Mouse (Mus musculus): ENCODE measurements around the gene Jmjd6. TPM values are rescaled to one million over a fixed set of nuclear protein-coding genes. Genes with fewer than 3 reads are reported as not detected.

The Jmjd6 gene
- polyA plus RNA-seq, 1 experiment from 2014 or later, result 73.4 TPM

DNA sequence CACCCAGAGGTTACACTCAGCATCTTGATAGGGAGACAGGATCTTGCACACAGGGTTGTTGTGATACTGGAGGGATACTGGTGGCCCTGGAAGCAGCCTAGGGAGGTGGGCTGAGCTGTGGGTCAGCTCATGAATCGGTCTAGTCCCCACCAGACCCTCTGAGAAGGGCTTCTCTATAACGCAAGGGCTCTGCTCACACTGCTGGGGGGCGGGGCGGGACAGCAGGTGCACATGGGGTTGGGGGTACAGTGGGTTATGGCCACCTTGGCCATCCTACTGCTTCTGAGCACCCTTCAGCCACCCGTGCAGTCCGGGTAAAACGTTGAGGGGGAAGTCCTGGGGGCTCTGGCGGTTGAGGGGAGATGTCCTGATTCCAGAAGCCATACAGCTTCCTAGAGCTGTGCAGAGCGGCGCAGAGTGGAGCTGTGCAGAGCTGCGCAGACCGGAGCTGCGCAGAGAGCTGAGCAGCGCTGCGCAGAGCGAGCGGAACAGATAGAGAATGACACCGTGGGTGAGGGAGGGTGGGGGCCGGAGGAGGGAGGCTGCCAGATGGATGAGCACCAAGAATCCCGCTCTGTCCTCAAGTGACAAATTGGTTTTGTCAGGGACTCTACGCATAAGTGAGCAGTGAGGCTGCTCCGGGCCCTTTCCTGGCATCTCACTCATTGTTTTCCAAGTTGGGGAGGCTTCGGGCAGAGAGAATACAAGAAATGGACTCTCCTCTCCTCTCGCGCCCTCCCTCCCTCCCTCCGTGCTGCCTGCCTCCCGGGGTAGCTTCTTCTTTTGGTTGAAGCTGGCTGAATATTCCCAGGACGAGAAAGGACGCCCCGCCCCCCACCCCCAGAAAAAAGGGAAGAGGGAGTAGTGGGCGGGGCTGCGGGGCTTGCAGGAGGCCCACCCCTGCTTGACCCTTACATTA is 32.0 kb downstream of the Jmjd6 start:
- H3K27me3 ChIP-seq, result peaks cover 15% of the 10 kb centered on the region; the same call in 1 of the 2 replicates
- peak; percentile 69 for ATAC-seq (ENCODE audit: insufficient number of reproducible peaks, insufficient read depth, low FRiP score, low TSS enrichment, low read depth)
- peak overlapping the region; percentile 66 for H3K27ac ChIP-seq
- peak overlapping the region; percentile 68 for H3K4me2 ChIP-seq
- H3K36me3 ChIP-seq, result no peaks in the 10 kb centered on the region
- peaks cover 64% of the 10 kb centered on the region for H3K4me1 ChIP-seq
- H3K4me3 ChIP-seq, result peak overlapping the region; percentile 38
- peak overlapping the region; percentile 61 for H3K9ac ChIP-seq
- H3K9me3 ChIP-seq, result no peaks in the 10 kb centered on the region
- 6% methylated on average over 32 of the region's 32 CpGs for WGBS

DNA sequence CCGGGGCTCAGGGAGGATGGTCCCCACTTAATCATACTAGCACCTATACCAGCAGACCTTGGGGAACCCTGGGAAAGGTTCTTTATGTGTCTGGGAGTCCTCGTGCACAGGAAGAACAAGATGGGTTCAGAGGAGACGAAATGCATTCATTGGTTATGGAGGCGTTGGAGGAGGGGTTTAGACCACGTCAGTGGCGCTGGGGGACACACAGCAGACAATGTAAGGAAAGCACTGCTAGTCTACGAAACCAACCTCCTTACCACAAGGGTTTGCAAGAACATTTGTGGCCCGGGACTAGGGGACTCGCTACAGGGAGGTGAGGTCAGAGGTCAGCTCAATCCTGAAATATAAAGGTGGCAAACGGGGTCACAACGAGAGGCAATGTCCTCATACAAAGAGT is 32.7 kb downstream of the Jmjd6 start:
- Histone ChIP-seq H3K9ac (no peak overlapping the region), H3K36me3 (no peaks in the 10 kb centered on the region), H3K27me3 (peaks cover 15% of the 10 kb centered on the region; the same call in 1 of the 2 replicates), H3K9me3 (no peaks in the 10 kb centered on the region), H3K4me1 (peaks cover 60% of the 10 kb centered on the region), H3K4me3 (no peak overlapping the region), H3K27ac (peak overlapping the region; percentile 66; the same call in 1 of the 2 replicates), H3K4me2 (no peak overlapping the region)
- WGBS, result 66% methylated on average over 11 of the region's 11 CpGs
- ATAC-seq (ENCODE audit: insufficient number of reproducible peaks, insufficient read depth, low FRiP score, low TSS enrichment, low read depth), result no peak

DNA sequence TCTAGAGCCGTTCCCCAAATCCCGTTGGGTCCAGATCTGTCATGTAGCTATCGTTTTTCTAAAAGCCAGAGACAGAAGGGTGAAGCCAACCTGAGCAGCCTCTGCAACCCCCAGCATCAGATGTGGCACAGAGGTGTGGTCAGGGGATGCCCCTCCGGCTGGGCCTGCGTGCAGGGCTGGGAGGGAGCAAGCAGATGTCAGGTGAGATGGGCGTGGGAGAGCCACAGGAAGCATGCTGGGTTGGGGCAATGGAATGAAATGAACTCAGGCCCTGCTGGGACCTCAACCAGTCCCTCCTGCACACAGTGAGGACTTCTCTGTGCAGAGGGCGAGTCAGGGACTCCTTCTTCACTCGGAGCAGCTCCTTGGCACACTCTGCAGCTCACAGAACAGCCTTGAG is 33.7 kb downstream of the Jmjd6 start:
- Histone ChIP-seq H3K27ac (no peak overlapping the region), H3K27me3 (peaks cover 15% of the 10 kb centered on the region; the same call in 1 of the 2 replicates), H3K4me1 (peaks cover 50% of the 10 kb centered on the region), H3K9me3 (no peaks in the 10 kb centered on the region), H3K9ac (no peak overlapping the region), H3K4me3 (no peak overlapping the region), H3K4me2 (no peak overlapping the region), H3K36me3 (no peaks in the 10 kb centered on the region)
- WGBS, result 77% methylated on average over 8 of the region's 8 CpGs
- ATAC-seq (ENCODE audit: insufficient number of reproducible peaks, insufficient read depth, low FRiP score, low TSS enrichment, low read depth), result no peak

DNA sequence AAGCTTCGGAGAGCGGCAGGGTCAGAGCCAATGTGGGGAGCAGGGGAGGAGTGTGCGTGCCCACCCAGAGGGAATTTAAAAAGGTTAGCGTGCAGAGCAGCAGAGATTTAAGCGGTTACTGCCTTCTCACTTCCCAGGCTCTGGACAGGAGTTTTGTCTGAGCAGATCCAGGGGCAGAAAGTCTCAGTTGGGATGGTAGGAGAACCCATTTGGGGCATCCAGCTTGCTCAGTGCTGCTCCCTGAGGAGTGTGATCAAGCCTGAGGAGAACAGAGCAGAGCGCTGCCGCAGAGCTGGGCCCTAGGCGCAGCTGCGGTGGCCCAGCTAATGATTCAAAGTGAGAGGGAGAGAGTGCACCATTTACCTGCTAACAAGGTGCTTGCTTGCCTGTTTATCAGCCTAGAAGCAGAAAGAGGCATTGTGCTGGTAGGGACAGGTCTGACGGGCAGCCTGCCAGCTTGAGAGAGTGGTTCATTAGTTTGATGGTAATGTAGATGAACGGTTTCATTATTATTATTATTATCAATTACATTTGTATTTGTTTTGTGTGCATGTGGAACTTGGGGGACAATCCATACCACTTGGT is 34.3 kb downstream of the Jmjd6 start:
- H3K27me3 ChIP-seq, result peaks cover 15% of the 10 kb centered on the region; the same call in 1 of the 2 replicates
- no peak overlapping the region for H3K4me2 ChIP-seq
- no peak overlapping the region for H3K4me3 ChIP-seq
- peaks cover 43% of the 10 kb centered on the region for H3K4me1 ChIP-seq
- no peaks in the 10 kb centered on the region for H3K9me3 ChIP-seq
- WGBS, result 81% methylated on average over 11 of the region's 11 CpGs
- no peaks in the 10 kb centered on the region for H3K36me3 ChIP-seq
- H3K27ac ChIP-seq, result no peak overlapping the region
- H3K9ac ChIP-seq, result no peak overlapping the region
- ATAC-seq (ENCODE audit: insufficient number of reproducible peaks, insufficient read depth, low FRiP score, low TSS enrichment, low read depth), result no peak

DNA sequence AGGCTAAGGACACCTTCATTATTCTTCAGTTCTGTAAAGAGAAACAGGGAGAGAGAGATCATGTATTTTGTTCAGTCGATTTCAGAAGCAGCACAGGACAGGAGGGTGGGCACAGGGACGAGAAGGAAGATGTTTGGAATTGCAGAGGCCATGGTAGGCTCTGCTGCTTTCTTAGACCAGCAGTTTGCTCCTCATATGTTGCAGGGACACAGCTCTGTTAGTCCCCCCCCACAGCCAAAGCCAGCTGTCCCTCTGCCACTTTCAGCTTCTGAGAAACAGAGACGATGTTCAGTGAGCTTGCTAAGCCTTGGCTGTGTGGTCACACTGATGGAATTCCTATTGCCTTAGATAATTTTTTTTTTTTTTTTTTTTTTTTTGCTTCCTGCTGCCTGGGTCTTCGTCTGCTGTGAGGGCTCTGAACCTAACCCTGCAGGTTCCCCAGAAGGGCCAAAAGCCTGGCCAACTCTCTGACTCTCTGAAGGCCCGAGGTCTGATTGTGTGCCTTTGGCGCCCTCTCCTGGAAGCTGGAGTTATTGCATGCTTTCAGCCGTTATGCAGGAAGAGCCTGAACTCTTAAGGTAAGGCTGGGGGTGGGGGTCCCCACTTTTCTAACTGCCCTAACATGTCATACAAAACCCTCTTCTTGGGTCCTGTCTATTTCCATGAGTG is 35.2 kb downstream of the Jmjd6 start:
- H3K27ac ChIP-seq, result no peak overlapping the region
- ATAC-seq (ENCODE audit: insufficient number of reproducible peaks, insufficient read depth, low FRiP score, low TSS enrichment, low read depth), result no peak
- 23% methylated on average over 7 of the region's 7 CpGs for WGBS

DNA sequence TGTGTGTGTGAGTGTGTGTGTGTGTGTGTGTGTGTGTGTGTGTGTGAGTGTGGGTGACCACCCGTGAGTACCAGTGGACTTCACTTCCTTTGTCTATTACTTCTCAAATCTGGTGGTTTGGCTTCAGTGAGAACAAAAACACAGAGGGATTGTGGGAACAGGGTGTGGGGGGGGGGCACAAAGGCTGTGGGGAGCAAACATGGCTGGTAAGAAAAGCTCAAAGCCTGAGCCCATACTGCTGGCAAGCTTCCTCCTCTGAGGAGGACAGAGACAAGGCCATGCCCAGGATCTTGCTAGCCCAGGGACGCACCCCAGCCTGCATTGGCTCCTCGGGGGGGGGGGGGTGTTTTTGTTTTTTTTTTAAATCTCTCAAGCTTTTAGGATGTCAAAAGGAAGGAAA is 35.7 kb downstream of the Jmjd6 start:
- no peaks in the 10 kb centered on the region for H3K9me3 ChIP-seq
- peaks cover 30% of the 10 kb centered on the region for H3K4me1 ChIP-seq
- H3K4me2 ChIP-seq, result no peak overlapping the region
- no peaks in the 10 kb centered on the region for H3K36me3 ChIP-seq
- H3K27ac ChIP-seq, result no peak overlapping the region
- H3K4me3 ChIP-seq, result no peak overlapping the region
- H3K27me3 ChIP-seq, result peaks cover 15% of the 10 kb centered on the region; the same call in 1 of the 2 replicates
- 65% methylated on average over 3 of the region's 3 CpGs for WGBS
- no peak for ATAC-seq (ENCODE audit: insufficient number of reproducible peaks, insufficient read depth, low FRiP score, low TSS enrichment, low read depth)
- no peak overlapping the region for H3K9ac ChIP-seq

More for the DNA sequence above, 35.2 kb downstream of the Jmjd6 start:
- no peaks in the 10 kb centered on the region for H3K9me3 ChIP-seq
- H3K4me3 ChIP-seq, result no peak overlapping the region
- peaks cover 35% of the 10 kb centered on the region for H3K4me1 ChIP-seq
- peaks cover 15% of the 10 kb centered on the region; the same call in 1 of the 2 replicates for H3K27me3 ChIP-seq
- no peak overlapping the region for H3K4me2 ChIP-seq
- H3K36me3 ChIP-seq, result no peaks in the 10 kb centered on the region
- H3K9ac ChIP-seq, result no peak overlapping the region

DNA sequence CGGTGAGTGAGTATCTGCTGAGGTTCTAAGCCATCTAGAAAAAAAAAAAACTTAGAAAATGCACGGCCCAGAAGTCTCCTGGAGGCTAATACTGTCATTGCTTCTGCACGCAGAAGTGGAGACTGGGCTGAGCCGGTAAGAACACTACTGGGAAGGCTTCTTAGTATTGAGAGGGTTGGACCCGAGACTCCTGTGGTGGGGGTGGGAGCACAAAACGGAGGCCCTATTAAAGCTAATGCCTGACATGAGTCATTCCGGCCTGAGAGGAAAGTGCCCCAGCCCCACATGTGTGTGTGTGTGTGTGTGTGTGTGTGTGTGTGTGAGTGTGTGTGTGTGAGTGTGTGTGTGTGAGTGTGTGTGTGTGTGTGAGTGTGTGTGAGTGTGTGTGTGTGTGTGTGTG is 36.1 kb downstream of the Jmjd6 start:
- H3K9ac ChIP-seq, result no peak overlapping the region
- peaks cover 26% of the 10 kb centered on the region for H3K4me1 ChIP-seq
- no peak overlapping the region for H3K4me3 ChIP-seq
- no peak overlapping the region for H3K27ac ChIP-seq
- H3K4me2 ChIP-seq, result no peak overlapping the region
- no peaks in the 10 kb centered on the region for H3K9me3 ChIP-seq
- peaks cover 15% of the 10 kb centered on the region; the same call in 1 of the 2 replicates for H3K27me3 ChIP-seq
- 55% methylated on average over 7 of the region's 7 CpGs for WGBS
- ATAC-seq (ENCODE audit: insufficient number of reproducible peaks, insufficient read depth, low FRiP score, low TSS enrichment, low read depth), result no peak
- H3K36me3 ChIP-seq, result no peaks in the 10 kb centered on the region

DNA sequence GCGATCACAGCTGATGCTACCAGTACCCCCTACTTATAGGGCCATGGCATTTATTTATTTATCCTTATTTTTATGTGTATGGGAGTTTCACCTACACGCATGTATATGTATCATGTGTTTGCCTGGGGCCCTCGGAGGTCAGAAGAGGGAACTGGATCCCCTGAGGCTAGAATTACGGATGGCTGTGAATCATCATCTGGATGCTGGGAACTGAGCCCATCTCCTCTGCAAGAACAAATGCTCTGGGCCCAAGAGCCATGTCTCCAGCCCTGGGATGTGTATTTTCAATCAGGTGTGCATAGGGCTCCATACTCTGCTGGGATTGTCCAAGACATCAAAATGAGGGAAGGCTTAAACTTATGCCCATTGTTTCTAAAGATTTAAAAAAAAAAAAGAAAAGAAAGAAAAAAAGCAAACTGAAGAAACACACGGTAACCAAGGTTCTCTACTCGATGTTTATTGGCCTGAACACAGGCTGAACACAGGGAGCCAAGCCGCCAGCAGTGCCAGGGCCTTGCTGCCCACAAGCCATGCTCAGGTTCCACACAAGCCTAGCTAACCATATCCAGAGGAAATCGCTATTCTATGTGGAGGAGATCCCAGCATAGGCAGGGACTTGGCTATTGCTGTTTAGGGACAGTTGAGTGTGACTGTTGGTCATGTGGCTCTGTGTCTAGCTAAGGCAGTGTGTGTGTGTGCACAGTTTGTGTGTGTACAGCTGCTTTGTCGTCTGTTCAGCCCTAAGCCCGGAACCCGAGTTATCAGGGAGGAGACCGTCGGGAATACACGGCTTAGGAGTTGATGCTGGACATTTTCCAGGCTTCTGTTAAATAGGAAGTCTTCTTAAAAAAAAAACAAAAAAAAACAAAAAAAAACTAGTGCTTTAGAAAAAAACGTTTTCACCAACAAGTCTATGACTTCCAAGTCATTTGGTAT is 36.8 kb downstream of the Jmjd6 start:
- H3K9ac ChIP-seq, result 0 out of 2 replicates have a peak overlapping the region, but pooled peaks have one; percentile 40

DNA sequence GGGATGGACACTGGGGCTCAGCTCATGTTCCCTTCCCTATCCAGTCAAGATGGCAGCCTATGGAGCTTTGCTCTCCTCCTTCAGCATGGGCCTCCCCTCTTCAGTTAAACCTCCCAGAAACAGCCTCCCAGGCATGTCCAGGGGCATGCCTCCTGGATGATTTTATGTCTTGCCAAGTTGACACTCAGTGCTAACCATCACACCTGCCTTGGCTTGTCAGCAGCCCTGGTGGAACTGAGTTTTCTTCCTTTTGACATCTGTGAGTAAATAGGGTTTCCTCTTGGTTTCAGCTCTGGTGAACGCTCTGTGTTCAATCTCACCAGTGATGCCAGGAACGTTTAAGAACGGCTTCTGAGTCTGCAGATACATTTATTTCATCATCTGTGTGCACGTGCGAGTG is 40.5 kb downstream of the Jmjd6 start:
- Histone ChIP-seq H3K9me3 (no peaks in the 10 kb centered on the region), H3K27me3 (no peaks in the 10 kb centered on the region), H3K4me2 (no peak overlapping the region), H3K36me3 (no peaks in the 10 kb centered on the region), H3K4me3 (no peak overlapping the region), H3K4me1 (peaks cover 11% of the 10 kb centered on the region), H3K27ac (no peak overlapping the region), H3K9ac (no peak overlapping the region)
- no peak for ATAC-seq (ENCODE audit: insufficient number of reproducible peaks, insufficient read depth, low FRiP score, low TSS enrichment, low read depth)
- WGBS, result 78% methylated on average over 5 of the region's 5 CpGs

More for the DNA sequence above, 36.8 kb downstream of the Jmjd6 start:
- peaks cover 15% of the 10 kb centered on the region; the same call in 1 of the 2 replicates for H3K27me3 ChIP-seq
- no peak overlapping the region for H3K4me2 ChIP-seq
- peaks cover 20% of the 10 kb centered on the region for H3K4me1 ChIP-seq
- 0 out of 2 replicates have a peak overlapping the region, but pooled peaks have one; percentile 33 for H3K27ac ChIP-seq
- H3K4me3 ChIP-seq, result no peak overlapping the region
- no peaks in the 10 kb centered on the region for H3K9me3 ChIP-seq
- WGBS, result 74% methylated on average over 15 of the region's 15 CpGs
- H3K36me3 ChIP-seq, result no peaks in the 10 kb centered on the region
- no peak for ATAC-seq (ENCODE audit: insufficient number of reproducible peaks, insufficient read depth, low FRiP score, low TSS enrichment, low read depth)

DNA sequence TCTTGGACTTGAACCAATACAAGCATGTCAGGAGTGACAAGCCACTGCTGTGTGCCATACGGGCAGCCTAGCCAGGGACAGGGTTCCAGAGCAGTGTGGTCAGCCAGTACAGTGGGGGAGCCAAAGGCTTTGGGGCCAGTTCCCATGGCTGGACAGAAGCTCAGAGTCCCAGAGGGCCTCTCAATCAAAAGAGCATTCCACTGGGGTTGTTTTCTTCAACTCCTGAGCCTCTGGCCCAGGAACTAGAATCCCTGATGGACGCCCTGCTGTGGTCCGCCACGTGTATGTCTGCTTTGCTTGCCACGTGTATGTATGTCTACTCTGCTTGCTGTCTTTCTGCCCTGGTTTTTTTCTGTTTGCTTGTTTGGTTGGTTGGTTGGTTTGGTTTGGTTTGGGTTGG is 42.1 kb downstream of the Jmjd6 start:
- no peak overlapping the region for H3K4me2 ChIP-seq
- no peak for ATAC-seq (ENCODE audit: insufficient number of reproducible peaks, insufficient read depth, low FRiP score, low TSS enrichment, low read depth)
- no peak overlapping the region for H3K9ac ChIP-seq
- H3K4me3 ChIP-seq, result no peak overlapping the region
- H3K27ac ChIP-seq, result no peak overlapping the region
- WGBS, result 59% methylated on average over 5 of the region's 5 CpGs
- no peaks in the 10 kb centered on the region for H3K27me3 ChIP-seq
- no peaks in the 10 kb centered on the region for H3K9me3 ChIP-seq
- no peaks in the 10 kb centered on the region for H3K36me3 ChIP-seq
- H3K4me1 ChIP-seq, result peaks cover 6% of the 10 kb centered on the region; the same call in 1 of the 2 replicates
